Mouse (Mus musculus): ENCODE data around the gene Adpgk.
"Not testable (repeated sequence)": the region's sequence is repeated elsewhere in the genome, so short reads cannot be mapped to it uniquely, and the experiment has no call there.

Gene Adpgk

DNA sequence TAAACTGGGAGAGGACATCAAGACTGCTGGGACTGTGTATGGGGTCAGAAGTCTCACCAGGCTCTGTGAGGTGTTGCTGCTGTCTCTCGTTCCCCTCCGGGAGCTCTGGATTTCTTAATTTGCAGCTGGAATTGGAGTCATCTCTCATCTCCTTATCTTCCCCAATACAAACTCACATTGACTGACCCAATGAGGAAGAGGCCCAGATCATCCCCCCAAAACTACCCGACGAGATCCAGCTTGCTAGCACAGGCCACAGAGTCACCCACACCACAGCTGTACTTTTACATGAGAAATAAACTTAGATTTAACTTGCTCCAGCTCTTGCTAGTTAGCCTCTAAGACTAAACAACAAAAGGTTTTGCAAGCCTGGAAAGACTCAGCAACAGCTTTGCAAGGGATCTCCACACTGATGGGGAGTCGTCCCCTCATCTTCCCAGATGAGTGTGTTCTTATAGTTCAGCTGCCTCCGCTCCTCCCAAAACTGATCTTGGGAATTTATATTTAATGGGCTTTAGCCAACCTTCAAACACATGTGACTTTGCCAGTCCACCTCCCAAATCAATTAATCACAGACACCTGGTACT lies 1.7 kb upstream of the Adpgk start:
- no peak for DNase-seq

DNA sequence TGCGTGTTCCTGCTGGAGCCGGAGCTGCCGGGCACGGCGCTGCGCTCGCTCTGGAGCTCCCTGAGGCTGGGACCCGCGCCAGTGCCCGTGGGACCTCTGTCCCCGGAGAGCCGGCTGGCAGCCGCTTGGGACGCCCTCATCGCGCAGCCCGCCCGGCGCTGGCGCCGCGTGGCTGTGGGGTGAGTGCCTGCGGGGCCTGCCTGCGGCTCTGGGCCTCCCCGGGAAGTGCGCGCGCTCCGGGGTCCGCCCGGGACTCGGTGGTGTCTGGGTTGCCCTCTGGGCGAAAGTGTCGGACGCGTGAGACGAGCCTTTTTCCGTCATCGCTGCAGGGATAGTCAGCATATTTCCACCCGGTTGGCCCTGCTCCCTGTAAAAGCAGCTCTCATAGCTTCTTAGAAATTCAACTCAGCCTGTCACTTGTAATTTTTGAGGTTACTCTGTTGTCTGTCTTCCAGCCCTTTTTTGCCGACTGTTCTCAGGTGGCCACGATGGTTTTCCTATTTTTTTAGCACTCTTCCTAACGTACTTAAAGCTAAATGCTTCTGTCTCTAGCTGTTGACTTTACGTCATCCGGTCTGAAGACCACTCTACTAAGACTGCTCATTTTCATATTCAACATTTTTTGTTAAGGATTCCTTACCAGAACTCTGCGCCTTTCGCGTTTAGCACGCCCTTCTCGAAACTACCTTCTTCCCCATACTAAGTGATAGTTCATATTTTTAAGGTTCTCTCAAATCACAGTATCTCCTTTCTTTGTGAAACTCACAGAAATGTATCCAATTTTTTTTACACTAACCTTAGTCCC lies 532 bp downstream of the Adpgk start:
- DNase-seq: no peak

DNA sequence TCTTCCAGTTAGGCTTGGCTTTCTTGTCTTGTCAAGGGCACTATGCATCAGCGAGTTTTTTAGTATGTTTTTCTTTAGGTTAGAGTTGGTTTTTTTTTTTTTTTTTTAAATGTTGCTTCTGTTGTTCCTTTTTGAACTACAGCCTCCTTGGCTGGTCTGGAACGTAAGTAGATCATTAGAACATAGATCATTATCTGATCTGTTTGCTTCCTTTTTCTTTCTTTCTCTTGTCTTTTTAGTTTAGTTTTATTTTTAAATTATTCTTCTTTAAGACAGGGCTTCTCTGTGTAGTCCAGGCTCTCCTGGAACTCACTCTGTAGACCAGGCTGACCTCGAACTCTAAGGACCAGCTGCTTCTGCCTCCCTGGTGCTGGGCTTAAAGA lies 1.1 kb downstream of the Adpgk start:
- DNase-seq: no peak

DNA sequence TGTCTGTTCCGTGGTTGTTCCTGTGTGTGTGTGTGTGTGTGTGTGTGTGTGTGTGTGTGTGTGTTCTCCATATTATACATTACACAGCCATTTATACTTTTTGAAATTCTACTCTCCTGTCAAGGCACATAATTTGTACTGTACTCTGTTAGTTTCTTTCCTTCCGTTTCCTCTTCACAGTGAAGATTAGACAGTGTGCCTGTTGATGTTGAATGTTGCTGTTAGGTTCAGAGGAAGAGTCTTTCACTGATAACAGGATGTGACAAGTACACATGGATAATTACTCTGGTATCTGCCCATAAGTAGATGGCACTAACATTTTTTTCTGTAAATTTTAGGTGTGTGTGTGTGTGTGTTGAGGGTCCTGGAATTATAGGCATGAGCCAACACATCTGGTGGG lies 5.1 kb downstream of the Adpgk start:
- no peak for DNase-seq

DNA sequence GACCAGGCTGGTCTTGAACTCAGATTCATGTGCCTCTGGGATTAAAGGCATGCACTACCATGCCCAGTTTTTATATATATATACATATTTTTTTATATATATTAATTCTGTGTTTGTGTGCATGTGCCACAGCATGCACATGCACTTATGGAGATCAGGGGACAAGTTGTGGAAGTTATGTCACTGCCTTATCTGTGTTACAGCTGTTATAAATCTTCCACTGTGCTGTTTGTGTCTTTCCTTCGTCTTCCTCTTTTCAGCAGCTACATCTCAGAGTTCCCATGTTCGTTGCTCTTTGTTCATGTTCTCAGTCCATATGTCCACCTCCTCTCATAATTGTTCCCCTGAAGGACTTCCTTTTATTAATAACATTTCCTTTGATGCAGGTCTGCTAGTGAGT lies 16.5 kb downstream of the Adpgk start:
- no peak for DNase-seq

DNA sequence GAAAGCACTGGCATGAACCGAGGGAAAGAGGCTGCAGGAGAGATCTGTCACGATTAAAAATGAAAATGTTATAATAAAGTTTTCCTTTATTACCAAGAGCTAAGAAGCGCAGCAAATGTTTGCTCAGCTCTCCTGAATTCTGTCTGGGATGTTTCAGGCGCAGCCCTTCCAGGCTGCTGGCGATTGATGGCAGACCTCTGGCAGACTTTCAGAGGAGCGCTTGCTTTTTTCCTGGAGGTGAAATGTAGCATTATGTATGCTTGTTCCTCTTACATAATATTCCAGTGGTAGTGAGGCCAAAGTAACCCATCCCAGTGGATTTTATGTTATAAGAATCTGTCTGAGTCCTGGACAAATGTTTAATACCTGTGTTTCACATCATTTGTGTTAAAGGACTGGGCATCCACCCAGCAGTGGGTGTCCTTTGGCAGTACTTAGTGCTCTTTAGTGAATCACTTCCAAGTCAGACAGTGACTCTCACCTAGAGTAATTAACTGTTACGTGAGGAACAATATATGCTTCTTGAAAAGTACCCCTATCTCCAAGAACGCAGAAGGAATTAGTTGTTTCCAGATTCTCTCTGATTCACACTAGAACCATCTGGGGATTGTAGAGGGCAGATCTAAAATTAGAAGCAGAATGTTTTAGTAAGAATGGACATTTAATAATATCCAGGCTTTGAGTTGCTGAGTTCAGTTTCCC lies 19.4 kb downstream of the Adpgk start:
- DNase-seq: no peak

DNA sequence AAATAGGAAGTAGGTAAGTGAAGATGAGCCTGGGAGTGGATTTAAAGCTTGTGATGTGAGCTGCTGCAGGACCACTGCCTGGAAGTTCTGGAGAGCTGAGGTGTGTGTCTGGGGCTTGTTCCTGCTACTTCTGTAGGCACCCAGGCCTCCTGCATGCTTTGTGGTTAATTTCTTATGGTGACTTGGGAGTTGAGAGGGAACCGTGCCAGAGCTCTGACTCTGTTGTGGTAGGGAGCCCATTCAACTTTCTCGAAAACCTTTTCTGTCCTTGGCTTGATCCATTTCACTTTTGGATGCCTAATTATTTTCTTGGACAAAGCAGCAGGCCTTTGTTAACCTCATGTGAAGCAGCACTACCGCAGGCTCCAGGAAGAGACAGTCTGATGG lies 19.9 kb downstream of the Adpgk start:
- DNase-seq: no peak

DNA sequence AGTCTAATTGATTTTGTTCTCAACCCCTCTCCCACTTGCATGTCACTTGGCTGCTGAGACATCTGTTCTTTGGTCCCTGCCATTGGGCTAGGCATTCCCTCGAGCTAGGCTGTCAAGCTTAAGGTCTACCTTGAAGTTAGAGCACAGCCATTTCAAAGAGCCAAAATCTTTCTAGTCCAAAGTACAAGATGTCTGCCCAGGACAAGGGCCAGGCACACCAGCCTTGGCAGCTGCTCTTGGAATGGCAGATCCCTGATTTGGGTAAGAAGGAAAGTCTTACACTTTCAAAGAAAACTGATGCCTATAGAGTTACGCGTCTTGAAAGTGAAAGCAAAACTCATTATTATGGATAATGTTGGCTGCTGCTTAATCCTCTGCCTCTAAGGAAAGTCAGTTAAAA lies 24.8 kb downstream of the Adpgk start:
- DNase-seq: no peak

DNA sequence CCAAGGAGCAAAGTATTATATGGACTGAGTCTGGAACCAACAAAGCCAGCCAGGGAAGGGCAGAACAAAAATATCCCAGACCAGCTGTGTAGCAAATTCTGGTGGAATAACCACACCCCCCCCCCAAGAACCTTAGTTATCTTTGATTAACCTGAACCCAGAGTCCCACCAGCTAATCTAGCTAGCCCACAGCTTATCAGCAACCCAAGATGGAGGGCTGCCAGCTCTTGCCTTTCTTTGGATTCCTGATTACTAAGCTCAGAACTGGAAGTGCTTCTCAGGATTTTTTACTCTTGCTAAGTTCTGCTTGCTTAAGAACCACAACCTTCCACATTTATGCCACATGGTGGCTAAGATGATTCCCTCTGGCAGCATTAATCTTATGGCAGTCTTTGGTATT lies 33.0 kb downstream of the Adpgk start:
- DNase-seq: no peak

DNA sequence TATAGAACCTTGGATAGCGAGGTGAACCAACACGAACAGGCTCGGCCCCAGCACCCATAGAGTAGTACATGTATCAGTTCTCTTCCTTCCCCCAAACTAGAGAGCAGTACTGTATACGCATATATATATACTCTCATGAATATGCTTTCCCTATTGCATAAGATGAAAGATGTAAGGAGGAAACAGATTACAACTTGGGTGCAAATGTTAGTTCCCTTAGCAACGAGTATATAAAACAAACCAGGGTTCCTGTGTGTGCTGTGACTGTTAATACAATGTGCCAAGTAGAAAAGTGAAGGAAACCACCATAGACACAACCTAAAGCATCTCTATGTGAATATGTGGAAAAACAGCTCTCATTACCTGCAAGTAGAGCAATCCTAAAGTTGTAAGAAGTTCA lies 38.7 kb downstream of the Adpgk start:
- DNase-seq: no peak

DNA sequence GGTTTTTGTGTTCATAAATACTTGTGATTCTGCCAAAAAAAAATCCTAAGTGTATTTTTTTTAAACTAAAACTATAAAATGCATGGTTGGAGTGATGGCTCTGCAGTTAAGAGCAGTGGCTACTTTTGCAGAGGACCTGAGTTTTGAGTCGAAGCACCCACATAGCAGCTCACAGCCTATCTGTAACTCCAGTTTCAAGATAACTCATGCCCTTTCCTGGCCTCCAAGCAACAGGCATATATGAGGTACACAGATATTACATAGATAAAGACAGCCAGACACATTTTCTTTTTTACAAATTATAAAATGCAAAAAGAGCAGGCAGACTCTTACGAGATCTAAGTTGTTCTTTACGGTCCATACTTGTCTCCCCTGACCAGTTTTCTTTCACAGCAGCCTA lies 45.2 kb downstream of the Adpgk start:
- no peak for DNase-seq

DNA sequence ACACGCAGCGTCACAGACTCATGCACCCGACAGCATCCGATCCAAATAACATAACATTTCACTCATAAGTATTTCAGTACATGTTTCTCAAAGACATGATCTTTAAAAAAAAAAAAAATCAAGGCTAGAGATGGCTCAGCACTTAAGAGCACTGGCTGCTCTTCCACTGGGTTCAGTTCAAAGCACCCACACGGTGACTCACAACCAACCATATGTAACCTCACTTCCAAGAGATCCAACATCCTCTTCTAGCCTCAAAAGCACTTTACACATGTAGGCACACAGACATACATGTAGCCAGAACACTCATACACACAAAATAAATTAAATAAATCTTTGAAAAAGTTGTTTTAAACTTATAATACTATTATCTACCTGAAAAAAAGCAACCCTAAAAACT lies 46.5 kb downstream of the Adpgk start:
- no peak for DNase-seq

DNA sequence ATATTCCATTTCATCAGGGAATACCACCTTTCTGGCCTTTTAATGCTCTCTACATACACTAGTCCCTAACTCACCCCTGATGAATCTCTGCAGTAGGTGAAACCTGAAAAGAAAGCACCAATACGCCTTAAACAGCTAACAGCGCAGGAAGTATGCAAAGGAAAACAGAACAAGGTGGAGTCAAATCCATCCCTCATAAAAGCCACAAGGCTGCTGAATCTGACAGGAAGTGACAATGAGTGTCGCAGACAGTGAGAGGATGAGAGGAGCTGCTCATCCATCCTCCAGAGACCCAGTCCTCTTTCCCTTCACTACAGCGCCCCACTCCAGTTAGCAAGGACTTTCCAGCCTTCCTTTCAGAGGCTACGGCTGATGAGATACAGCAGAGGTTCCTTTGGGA lies 47.1 kb downstream of the Adpgk start:
- DNase-seq: no peak

DNA sequence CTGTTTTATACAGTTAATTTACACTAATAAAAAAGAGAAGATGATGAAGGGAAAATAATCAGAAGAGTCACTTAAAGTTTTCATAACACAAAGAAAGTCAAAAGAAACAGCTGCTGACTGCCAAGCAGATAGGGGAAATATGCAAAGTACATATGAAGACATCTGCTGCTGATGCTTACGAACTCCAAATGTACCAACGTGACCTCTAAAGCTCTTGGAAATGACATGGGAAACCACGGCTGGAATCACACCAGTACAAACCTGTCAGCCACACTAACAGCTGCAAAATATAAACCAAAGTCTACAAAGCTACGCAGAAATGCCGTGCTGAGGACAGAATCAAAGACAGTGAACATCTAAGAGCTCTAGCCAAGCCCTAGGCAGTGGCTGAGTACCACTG lies 47.7 kb downstream of the Adpgk start:
- DNase-seq: peak; percentile 7

DNA sequence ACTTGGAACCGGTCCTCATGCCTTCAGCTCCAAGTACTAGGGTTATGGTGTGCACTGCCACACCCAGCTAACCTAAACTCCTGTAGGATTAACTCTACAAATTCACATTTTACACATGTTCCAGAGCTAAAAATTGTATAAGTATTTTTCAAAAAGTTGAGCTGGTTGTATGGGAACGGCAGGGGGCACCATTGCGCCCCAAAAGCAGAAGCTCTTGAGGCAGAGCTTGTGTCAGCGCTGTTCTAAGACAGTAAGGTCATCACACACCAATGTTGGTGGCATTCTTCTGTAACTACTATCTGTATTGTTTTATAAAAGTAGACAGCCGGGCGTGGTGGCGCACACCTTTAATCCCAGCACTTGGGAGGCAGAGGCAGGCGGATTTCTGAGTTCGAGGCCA lies 48.6 kb downstream of the Adpgk start:
- peak; percentile 14 for DNase-seq

DNA sequence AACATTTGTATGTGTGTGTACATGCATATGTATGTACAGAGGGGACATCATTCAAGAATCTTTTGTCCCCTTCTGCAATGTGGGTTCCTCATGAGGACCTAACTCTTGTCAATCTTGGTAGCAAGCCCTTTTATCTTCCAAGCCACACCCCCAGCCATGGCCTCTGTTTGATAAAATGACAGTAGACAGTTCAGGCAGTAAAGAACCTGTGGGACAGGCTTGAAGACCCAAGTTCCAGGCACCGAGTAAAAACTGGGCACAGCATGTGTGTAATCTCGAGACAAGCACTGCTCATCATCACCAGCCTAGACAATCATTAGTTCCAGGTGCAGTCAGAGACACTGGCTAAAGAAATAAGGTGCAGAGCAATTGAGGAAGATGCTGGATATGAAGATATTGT lies 54.8 kb downstream of the Adpgk start:
- no peak for DNase-seq

DNA sequence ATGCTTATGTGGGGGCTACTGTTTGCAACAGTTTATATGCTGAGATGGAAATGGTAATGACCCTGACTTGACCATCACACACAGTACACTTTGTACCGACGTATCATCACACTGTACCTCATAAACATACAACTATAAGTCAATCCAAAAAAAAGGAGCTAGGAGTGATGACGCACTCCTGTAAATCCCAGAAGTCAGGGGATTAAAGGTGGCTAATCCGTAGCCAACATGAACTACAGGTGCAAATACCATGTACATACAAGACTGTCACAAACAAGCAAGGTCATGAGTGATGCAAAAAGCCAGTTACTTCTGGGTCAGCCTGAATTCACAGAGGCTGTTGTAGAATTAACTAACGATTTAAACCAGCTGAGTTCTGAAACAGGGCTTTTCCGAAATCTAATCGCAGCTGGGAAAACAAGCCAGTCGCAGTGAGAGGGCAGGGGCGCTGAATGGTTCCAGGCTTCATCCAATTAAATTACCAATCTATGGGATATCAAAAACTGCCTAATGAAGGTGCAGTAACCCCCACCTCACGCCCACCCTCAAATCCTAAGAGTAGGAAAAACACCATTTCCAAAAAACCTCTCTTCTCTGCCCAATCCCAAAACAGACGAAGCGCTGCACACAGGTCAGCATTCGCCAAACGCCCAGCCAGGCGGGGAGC lies 61.4 kb downstream of the Adpgk start:
- DNase-seq: no peak

DNA sequence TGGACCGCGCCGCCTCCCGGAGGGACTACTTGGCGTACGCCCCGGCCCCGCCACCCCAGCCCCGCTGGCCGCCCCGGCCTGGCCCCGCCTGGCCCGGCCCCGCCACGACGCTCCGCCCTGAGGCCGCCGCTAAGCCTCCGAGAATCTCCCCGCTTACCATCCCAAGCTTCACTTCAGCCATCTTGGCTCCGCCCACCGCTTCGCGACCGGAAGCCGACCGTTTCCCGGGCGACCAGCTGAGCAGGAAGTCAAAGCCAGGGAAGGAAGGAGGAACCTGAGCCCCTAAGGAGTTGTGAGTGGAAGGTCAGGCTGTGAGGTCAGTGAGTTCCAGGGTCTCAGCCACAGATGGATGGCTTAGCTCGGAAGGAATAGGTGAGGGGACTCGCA lies 61.9 kb downstream of the Adpgk start, which contains the start of gene Bbs4:
TSS of gene Bbs4 (minus strand) at position 256 of the 387 bp plus-strand sequence.
- DNase-seq: peak; percentile 96

DNA sequence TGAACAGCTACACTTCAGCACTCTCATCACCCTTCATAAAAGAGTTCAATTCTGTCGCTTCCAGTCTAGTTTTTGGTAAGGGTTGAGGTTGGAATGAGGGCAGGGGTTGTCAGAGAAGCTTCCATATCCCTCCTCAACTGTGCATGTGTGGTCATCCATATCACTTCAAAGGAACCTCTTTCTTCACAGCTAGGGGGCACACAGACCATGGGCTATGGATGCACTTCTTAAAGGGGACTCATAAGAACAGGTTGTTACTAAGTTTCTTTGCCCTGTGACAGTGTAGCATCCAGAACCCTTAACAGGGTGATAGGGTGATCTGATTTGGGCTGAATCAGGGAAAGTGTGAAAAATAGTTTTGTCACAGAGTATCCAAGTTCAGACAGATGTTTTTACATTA lies 66.7 kb downstream of the Adpgk start:
- DNase-seq: not testable (repeated sequence)

DNA sequence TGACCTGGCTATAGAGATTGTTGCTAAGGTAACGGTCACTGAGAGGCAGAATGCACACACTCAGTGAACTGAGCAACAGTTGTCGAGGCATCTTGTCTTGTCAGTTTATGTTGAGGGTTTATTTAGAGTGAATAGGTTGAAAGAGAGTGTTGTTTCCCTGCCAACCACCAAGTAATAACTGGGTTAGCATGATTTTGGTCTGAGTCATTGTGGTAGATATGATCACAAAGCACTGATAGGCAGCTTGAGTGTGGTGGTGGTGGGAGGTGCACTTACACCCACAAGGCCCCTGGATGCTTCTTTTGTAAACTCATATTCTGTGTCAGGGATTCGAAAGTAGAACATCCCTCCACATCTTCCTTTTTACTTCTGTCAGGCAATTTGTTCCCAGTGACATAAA lies 69.1 kb downstream of the Adpgk start:
- not testable (repeated sequence) for DNase-seq

DNA sequence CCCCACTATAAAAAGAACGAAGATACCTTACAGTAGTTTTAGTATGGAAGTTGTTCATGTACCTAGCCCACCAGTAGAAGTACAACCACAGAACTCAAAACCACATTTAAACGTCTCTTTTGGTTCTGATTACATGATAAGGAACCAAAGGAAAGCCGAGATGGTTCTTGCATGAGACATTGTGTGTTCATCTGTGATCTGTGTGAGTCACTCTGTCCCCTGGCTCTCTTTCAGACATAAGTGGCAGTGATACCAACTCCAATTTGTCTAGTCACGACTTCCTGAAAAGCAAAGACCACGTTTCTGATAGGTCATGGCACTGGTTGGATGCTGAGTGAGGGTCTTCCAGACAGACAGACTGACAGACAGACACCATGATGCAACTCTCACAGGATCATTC lies 77.9 kb downstream of the Adpgk start:
- no peak for DNase-seq

DNA sequence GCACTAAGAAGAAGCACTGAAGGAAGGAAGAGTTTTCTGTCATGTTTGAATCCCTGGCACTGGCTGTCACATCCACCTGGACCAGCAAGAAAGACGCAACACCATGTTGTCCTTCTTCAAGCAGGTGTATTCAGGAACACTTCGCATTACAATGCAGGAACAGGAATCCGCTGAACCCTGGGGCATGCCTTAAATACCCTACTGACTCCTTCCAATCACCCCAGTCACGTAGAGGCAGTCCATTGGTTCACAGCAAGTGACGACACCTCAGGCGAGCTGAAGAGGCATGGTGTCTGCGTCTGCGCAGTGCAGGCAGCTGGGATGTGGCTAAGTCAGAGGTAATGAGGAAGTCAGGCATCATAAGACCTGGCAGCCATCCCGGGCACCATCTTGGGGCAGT lies 78.3 kb downstream of the Adpgk start:
- DNase-seq: no peak
